Mouse (Mus musculus) embryo, embryonic 11 days (tissue): Measurements from ENCODE around the gene Phf1.
A peak's percentile ranks its signal among the peaks of the same experiment; 100 is the strongest.

Source experiments
- DNase-seq: peaks from one replicate; pipeline ENCODE4 v3.0.0-alpha.2; 2015

Gene Phf1

DNA sequence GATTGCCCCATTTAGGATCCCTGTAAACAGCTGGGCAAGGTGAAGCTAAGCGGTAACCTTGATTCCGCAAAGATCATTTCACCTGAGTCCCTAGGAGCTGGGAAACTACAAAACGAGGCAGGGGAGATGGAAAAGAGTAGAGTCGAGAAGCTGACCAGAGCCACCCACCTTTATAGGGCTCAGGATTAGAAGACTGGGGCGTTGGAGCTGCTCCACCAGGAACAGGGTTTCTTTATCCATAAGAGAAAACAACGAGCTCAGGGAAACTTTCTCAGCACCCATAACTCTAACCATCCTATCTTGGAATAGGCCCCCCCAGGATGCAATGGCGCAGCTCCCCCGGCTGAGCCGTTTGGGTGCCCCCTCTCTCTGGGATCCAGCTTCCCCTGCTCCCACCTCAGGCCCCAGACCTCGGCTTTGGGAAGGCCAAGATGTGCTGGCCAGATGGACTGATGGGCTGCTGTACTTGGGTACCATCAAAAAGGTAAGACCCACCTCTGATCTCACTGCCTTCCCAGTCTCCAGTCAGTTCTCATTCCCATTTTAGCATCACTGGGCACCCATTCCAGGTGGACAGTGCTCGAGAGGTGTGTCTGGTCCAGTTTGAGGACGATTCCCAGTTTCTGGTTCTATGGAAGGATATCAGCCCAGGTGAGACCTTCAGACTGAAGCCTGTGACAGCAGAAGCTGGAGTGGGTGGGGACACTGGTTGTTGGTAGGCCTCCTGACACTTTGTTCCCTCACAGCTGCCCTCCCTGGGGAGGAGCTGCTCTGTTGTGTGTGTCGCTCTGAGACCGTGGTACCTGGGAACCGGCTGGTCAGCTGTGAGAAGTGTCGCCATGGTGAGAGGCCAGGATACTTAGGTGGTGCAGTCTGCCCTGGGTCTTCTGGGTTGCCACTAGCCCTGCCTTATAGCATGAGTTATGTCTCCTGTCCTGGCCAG lies 1.3 kb downstream of the Phf1 start:
- DNase-seq = no peak

DNA sequence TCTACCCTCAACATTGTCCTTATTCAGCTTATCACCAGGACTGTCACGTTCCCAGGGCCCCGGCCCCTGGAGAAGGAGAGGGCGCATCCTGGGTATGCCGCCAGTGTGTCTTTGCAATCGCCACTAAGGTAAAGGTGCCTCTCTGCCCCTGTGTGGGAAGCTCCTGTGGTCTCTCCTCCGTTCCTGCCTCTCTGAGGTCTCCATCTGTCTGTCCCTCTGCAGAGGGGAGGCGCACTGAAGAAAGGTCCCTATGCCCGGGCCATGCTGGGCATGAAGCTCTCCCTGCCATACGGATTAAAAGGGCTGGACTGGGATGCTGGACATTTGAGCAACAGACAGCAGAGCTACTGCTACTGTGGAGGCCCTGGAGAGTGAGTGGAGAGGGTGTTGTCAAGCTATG lies 2.2 kb downstream of the Phf1 start:
- no peak for DNase-seq

DNA sequence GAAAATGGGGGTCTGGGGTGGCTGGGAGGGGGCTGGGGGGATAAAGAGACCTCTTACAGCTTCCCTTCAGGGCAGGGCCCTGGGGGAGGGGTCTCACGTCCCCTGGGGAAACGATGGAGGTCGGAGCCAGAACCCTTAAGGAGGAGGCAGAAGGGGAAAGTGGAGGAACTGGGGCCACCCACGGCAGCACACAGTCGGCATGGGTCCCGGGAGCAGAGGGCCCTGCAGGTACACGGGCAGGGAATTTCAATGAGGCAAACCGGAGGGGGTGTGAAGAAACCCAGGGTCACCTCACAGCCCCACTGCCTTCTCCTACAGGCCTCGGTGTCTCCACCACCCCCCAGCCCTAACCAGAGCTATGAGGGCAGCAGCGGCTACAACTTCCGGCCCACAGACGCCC lies 3.6 kb downstream of the Phf1 start:
- no peak for DNase-seq

DNA sequence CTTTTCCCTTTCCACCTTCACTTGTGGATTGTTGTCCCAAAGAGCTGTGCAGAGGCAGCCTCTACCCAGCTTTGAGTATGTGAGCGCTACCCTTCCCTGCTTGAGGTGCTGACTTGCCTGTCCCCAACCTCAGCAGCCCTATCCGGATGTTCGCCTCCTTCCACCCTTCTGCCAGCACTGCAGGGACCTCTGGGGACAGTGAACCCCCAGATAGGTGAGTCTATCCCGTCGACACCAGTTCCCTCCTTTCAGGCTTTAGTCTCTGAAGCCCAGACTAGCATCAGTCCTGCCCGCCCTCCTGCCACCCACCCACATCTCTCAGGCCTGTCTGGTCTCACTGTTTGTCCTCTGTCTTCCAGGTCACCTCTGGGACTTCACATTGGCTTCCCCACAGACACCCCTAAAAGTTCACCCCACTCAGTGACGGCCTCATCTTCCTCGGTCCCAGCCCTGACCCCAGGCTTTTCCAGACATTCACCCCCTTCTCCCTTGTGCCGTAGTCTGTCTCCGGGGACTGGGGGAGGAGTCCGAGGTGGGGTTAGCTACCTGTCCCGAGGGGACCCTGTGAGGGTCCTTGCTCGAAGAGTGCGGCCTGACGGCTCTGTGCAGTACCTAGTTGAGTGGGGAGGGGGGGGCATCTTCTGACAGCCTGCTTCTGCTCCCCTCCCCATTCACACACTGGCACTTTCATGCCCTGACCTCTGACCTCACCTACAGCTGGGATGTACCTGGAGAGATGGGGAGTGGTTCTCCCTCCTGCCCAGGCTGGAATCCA lies 4.3 kb downstream of the Phf1 start:
- DNase-seq = no peak

DNA sequence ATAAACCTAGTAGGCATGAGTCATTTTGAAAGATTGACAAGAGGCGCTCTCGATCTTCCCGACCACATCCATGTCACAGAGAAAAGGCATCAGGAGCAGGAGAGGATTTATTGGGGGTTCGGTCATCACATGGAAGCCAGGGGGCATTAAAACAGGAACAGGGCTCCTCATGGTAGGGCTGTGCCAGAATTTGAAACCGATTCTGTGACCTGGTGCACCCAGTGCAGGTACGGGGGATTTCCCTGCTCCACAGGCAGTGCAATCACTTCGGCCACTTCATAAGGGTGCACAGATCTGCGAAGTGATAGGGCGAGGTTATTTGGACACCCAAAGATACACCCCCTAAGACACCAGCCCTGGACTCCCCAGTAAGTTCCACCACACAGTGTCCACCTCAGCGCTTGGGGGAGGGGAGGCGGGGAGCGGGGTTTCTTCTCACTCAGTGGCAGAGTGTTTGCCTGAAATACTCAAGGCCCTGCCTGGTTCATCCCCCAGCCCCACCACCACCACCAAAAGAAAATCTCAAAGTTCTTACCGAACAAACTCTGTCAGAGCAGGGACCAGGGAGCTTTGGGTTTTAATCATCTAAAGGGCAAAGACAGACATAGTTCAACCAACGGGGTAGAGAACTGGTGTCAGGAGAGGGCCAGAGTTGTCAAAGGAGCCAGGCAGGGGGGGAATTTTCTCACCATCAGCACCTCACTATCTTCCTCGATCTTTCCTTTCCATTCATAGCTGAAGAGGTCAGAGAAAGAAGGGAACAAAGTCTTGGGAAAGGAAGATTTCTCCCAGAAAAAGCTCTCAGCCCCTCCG lies 5.2 kb downstream of the Phf1 start:
- DNase-seq = no peak

DNA sequence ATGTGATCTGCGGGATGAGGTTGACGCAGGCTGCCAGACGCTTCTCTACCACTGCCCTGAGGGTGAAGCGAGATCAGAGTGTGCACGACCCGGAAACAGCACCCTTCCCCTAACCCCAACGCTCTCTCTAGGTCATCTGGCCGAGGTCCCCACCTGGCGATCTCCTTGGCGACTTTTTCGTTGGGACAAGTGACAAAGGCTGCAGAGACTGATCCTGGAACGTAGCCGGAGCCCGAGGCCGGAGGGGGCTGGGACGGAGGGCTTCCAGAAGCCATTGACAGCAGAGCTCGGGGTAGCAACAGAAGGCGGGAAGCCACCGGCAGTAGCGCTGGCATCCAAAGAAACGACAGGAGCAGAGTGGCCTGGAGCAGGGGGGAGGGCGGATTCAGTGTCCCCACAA lies 5.9 kb downstream of the Phf1 start:
- DNase-seq = no peak

DNA sequence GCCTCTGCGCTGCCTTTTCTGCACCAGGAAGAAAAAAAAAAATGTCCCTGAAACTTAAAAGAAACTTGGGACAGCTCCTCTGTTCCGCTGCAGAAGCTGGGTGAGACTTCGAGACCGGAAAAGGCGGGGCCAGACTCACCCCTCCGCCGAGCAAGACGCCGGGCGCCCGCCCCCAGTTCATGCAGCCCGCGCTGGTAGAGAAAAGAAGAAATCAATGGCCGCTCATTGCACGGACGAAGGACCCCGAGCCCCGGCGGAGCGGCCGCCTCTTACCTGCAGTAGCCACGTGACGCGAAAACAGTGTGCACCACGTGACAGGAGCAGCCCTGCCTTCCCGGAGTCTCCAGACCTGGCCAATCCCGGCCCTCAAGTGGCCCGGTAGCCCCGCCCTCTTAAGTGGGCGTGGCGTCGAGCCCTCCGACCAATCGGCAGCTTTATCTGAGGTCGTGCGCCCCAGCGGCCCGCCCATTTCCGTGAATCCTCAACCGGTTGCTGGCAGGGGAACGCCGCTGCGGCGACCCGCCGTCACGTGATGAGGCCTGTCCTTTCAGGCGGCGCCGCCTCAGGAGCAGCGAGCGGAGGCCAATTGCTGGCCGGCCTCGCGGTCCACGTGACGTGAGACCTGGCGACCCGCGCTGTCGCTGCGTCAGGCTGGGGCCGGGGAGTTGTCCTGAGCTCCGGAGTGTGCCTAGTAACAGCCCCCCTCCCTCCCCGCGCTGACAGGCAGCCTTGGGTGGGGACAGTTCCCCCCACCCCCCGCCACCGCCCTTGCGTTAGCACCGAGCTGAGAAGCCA lies 6.5 kb downstream of the Phf1 start, which contains the start of gene Cuta:
Gene Cuta (minus strand): TSS at position 392 of the 795 bp plus-strand sequence.
- DNase-seq = peak; percentile 100

DNA sequence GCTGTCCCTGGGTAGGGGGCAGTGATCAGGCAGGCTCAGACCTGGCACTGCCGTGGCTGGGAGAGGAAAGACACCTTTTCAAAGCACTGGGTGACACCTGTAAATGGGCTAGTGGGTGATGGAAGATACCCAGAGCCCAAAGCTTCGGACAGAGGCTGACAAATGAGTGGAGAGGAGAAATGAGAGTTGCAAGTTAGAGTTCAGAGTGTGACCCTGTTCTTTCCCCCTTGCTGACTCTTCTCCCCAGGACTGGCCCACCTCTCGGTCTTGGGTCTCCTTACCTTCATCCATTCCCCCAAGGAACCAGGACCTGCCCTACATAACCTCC lies 7.1 kb downstream of the Phf1 start:
- DNase-seq = no peak

DNA sequence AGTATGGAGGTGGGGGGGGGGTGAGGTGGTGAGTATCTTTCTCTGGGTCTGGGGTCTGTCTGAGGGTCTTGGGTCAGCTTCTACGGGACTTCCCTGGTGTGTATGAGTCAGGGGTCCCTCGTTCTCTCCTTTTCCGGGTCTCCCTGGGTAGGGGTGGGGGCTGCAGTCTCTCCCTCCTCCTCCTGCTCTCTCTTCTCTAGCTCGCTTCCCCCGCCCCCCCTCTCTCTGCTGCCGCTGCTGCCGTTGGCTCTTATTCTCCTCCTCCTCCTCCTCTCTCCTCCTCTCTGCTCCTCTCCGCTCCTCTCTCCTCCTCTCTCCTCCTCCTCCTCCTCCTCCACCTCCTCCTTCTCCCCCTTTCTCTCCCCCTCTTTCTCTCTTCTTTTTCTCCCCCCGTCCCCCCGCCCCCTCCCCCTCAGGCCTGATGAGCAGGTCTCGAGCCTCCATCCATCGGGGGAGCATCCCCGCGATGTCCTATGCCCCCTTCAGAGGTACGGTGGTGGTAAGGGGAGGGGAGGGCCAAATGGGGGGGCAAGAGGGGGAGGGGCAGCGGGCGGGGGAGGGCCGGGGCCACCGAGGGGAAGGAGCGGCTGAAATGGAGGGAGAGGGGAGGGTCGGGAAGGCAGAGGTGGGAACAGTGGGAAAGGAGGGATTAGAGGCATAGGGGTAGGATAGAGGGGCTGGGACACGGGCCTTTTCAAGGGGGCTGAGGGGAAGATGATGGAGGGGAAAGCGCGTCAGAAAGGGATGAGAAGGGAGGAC lies 8.4 kb downstream of the Phf1 start, which contains the start of gene Syngap1:
Gene Syngap1 (plus strand): TSS at position 223 of the 759 bp plus-strand sequence.
- DNase-seq = peak; percentile 74

DNA sequence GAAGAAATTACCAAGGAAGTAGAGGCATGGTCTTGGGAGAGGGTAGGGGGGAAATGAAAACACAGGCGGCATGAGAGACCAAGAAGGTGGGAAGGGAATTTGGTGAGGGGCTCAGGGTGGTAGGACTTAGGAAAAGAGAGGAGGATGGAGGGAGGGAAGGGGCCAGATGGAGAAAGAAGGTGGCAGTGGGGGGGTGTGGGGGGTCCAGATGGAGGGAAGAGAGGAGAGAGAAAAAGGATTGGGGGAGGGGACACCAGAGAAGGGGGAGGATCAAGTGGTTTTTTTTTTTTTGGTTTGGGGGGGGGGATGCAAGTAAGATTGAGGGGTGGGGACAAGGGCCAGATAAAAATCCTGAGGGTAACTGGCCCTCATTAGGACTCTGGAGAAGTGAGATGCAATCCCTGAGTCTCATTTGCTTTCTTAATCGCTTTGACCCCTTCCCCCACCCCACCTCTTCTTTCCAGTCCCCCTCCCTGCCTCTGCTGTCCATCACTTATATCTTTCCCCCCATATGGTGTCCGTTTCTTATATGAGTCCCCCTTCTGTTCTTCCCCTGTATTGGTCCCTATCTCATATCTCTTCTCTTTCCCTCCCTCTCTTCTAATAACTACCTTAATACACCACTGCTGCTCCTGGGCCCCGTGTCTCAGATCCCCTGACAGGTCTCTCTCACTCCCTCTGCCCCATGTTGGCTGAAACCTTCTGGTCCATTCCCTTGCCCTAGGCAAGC lies 9.2 kb downstream of the Phf1 start:
- peak; percentile 32 for DNase-seq

DNA sequence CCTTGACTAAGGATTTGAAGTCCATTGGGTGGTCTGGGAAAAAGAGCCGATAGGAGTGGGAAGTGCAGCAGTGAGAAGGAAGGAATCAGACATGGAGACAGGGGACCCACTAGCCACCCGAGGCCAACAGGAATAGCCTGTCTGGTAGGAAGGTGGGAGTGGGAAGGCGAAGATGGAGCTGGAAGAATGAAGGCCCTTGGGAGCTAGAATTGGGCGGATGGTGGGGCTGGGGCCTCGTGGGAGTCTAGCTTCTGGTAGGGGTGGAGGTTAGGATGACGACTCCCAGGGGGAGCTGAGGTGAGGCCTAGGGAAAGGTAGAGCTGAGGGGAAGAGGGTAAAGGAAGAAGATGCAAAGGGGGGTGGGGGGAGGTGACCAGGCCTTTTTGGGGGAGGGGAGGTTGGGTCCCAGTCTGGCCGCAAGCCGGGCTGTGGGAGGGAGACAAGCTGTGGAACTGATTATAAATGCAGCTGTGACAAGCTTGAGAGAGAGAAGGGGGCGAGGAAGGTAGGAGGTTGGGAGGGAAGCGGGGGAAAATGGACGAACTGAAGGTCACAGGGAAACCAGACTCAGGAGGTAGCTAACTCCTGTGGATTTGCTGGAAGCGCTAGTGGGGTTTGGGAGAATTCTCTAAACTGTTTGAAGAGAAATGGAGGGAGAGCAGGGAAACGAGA lies 13.1 kb downstream of the Phf1 start:
- DNase-seq = peak; percentile 42

DNA sequence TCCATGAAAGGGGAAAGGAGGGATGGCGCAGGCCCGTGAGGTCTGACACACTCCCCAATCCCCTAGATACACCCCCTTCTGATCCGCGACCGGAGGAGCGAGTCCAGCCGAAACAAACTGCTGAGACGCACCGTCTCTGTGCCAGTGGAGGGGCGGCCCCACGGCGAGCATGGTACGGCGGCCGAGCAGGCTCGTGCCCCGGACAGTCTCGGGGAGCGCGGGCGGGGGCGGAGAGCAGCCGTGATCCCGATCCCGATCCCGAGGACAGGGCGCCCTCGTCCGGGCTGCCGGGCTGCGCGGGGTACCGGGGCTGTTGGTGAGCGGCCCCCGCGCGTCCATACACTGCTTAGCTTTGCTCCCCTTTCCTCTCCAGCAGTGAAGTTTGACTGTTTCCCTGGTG lies 13.7 kb downstream of the Phf1 start:
- peak; percentile 76 for DNase-seq

DNA sequence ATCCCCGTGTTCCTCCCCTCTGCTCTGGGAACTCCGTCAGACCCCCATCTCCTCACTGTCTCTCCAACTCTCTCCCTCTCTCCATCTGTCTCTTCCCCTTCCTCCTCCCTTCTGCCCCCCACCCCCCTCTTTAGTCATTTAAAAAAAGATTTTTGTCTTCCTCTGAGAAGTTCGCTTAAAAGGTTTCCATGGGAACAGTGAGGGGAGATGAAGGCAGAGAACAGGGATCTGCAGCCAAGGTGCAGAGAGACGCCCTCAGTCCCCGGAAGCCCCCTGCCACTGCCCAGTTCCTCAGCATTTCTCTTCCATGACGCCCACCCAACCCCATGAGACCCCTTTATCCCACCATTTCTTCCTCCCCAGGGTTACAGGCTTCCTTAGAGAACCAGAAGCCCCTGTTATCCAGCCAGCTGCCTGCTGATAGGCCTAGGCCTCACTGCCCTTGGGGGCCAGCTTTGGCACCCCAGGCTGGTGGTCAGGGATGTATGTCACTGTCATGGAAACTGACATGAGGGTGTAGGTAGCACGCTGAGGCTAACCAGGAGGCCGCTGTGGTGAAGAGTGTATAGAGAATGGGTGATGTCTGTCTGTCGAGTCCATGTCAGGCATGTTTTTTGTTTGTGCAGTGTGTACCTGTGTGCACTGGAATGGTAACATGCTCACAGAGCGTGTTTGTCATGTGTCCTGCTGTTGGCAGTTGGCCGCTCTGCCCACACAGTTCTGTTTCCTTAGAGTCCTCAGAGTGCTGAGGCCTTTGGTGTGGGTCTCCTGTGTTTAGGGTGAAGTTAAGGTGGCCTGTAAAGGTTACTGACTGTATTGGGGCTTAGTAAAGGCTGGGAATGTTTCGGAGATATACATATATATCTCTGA lies 14.6 kb downstream of the Phf1 start:
- DNase-seq = peak; percentile 30

DNA sequence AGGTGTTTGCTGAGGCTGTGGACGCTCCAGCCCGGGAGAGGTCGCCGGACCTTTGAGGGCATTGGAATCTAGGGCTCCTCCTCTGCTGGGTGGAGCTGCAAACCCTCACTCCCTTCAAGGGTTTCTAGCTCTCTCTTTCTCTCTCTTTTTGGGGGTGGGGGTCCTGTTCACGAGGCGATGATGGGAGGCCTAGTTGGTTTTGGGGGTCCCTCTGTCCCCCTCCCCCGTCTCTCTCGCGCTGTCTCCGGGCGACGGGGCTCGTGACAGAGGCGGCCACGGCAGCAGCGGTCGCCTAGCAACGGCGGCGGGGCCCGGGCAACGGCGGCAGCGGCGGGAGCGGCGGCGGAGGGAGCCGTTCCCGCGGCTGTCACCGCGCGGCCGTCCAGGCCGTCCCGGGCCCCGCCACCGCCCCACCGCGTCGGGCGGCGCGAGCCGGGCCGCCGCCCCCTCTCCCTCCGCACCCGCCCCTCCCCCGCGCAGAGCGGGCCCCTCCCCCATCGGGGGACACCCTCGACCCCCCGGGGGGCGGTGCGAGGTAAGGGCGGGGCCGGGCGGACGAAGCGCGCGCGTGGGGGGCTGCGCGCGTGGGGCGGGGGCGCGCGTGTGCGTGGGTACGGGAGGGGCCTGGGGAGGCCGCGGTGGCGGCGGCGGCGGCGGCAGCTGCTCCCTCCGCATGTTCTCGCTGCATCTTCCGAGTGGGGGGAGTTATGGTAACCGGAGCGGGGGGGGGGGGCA lies 15.6 kb downstream of the Phf1 start:
- DNase-seq = peak; percentile 75

DNA sequence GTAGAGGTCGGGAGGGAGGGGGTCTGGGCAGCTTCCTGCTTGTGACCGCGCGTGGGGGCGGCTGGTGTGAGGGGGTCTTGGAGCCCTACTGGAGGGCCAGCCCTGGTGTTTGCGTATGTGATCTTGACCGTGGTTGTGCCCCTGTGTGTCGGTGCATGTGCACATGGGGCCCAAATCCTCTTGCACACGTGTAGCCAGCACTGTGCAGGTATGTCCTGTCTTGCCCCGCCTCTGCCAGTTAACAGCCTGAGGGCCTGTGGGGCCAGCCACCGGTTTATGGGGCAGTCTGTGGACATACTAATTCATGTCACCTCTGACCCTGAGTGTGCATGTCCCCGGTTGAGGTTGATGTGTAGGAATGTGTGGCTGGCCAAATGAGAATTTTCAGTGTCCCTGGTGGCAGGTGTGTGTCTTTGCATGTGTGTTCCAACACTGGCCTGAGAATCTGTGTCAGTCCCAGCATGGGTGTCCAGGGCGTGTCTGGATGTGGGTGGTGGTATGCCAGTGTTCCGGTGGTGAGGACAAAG lies 16.3 kb downstream of the Phf1 start:
- DNase-seq = peak; percentile 58

DNA sequence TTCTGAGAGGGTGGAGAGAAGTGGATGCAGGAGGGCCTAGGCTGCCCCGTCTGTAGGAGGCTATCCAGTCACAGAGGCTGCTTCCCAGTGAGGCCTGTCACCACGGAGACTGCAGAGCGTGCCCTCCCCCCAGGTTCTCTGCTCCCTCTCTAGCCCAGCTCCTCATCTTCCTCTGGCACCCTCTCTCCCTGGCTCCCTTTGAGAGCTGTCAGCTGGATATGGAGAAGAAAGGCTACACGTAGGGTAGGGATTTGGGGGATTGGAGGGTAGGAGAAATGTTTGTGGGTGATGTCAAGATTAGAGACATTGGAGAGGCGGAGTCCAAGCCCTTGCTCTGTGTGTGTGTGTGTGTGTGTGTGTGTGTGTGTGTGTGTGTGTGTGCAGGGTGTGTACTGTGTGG lies 17.0 kb downstream of the Phf1 start:
- DNase-seq = peak; percentile 9

DNA sequence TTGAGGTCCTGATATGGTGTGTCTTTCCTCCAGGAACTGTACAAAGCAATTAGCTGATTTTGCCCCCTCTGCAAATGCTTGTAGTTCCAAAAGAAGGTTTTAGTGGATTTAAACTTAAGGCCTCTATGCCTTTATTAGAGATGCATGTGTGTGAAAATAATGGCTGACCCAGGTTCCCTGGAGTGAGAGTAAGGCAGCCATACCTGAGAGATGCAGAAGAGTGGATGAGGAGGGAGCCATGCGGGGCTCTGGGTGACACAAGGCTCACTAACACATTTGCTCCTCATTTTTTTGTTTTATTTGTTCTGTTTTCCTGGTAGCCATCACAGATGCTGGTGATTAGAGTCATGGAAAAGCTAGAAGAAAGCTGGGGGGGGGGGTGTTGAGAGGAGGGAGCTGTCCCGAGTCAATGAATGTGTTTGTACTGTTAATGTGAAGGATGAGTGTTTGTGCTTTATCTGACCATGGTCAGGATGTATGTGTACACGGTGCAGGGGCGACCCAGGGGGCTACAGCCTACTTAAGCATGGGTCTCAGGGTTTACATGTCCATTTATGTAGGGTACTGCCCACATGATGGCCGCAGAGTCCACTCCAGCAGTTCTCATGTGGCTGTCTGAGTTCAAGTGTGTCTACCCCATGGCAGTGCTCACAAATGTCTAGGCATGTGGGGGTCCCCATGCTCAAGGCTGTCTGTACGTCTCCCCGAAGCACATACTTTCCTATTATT lies 17.9 kb downstream of the Phf1 start:
- DNase-seq = no peak
